Mouse (Mus musculus): ENCODE data around the gene Crybg1.
A peak's percentile ranks its signal among the peaks of the same experiment; 100 is the strongest.
"Not testable (repeated sequence)": the region's sequence is repeated elsewhere in the genome, so short reads cannot be mapped to it uniquely, and the experiment has no call there.

Gene Crybg1

GRCm38 (mm10) chr10:43943736-43944135 is 204.9 kb downstream of the Crybg1 start:
- peak; percentile 55 for DNase-seq

- DNase-seq, result peak; percentile 13
Observed at GRCm38 (mm10) chr10:43939136-43939662, 209.5 kb downstream of the Crybg1 start.

- peak; percentile 36 for DNase-seq
Observed at GRCm38 (mm10) chr10:43928596-43928995, 220.1 kb downstream of the Crybg1 start.

DNA sequence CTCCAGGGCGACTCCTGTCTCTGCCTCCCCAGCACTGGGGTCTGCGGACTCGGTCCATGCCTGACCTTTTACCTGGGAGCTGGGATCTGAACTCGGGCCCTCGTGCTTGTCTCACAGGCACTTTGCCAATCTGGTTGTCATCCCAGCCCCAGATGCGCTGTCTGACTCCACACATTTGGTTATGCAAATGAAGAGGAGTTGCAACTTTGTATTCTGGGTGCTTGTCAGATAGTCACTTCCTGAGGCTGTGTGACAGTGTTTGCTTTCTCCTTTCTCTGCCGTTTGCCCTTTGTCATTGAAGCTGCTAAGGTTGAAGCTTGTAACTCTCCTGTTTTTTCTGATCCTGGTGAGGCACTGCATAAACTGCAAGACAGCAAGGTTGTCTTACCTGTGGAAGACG is 220.9 kb downstream of the Crybg1 start:
- peak; percentile 27 for DNase-seq

GRCm38 (mm10) chr10:43925776-43926175 is 222.9 kb downstream of the Crybg1 start:
- DNase-seq, result not testable (repeated sequence)

DNA sequence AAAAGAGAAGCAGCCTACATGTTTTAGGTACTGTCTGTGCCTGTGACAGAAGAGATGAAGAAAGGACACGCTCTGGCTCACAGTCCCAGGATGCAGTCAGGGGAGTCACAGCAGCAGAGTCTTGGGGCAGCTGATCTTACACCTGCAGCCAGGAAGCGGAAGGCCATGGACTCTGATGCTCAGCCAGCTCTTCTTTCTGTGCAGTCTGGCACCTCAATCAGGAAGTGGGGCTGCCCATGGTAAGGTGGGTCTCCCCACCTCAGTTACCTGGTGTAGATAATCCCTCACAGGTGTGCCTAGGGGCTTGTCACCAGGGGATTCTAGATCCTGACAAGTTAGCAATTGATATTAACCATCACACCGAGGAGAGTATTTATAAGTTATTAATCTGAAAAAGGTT is 225.6 kb downstream of the Crybg1 start:
- DNase-seq, result no peak

- DNase-seq, result peak; percentile 77
Observed at GRCm38 (mm10) chr10:43918696-43919608, 229.7 kb downstream of the Crybg1 start.

- DNase-seq, result no peak
Observed at GRCm38 (mm10) chr10:43916737-43917136, 231.9 kb downstream of the Crybg1 start.

GRCm38 (mm10) chr10:43916181-43916580 is 232.5 kb downstream of the Crybg1 start:
- DNase-seq, result no peak

GRCm38 (mm10) chr10:43912236-43912635 is 236.4 kb downstream of the Crybg1 start:
- DNase-seq, result no peak

DNA sequence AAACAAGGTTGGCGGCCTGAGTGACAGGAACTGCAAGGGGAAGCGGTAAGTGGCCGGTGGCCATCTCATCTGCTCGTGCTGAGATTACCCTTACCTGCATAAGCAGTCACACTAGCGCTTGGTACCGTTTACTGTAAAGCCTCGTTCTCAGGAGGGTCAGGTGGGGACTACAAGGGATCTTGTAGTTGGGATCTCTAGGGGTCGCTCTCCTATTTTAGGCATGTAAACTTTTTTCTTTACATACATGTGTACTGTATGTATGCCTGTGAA is 237.8 kb downstream of the Crybg1 start:
- no peak for DNase-seq

DNA sequence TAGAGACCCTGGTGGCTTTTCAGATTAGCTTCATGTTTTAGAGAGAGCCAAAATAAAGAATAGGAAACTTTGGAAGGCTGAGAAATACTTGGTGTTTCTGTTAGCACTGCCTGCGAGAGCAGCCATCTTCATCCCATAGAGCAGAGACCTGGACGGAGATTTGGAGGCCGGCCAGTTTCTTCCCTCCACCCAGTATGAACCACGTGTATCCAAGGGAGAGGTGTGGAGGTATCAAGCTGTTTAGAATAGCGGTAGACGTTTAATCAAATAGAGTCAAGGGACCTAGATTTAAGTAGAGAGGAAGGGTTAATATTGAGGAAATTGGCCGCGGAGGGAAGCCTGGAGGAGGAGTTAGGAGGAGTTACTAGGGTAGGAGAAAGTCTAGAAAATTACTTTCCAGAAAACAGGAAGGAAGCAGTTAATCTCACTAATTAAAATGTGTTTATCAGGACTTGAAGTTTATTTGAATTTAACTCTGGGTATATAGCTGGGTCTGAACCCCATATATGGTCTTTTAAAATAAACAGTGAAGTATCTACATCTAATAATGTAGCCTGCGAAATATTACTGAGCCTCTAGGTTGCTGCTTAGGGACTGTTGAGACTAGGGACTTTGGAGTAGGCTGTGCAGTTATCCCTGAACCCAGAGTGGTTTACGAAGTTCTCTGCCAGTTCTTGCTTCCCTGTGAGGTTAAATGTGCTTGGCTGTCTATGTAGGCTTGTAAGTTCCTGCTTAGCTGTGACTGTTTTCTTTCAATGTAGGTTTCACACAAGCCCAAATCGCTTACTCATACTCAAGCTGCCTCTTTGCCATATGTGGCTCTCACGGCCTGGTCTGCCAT is 238.4 kb downstream of the Crybg1 start:
- DNase-seq, result no peak

DNA sequence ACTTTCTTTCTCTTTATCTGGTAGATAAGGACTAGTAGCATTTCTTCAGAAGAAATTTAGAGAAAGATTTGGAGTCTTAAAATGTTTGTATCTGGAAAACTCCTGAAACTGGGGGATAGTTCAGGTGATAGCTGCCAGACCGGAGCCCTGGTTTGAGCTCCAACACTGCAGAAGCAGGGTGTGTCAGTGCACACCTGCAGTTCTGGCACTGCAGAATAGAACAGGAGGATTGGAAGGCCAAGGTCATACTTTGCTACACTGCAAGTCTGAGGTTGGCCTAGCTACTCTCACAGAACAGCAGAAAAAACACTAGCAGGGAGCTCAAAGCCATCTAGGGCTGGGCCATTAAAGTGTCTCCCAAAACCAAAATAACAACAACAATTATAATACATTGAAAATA is 244.1 kb downstream of the Crybg1 start:
- no peak for DNase-seq

- peak; percentile 95 for DNase-seq
Observed at GRCm38 (mm10) chr10:43901578-43902194, 247.0 kb downstream of the Crybg1 start, which contains the start of the genes Qrsl1 and Rtn4ip1. Qrsl1 (minus strand) TSS chr10:43901745. Rtn4ip1 (plus strand) TSS chr10:43901807.

- DNase-seq, result no peak
Observed at GRCm38 (mm10) chr10:43900883-43901570, 247.6 kb downstream of the Crybg1 start.

All from kidney, adult 9 months (tissue).